Mouse (Mus musculus) adrenal gland, postnatal 10 days (tissue): ENCODE data around the gene Atp5l. TPM values are rescaled to one million over a fixed set of nuclear protein-coding genes. Genes with fewer than 3 reads are reported as not detected.

Experiments used
- DNase-seq: peaks from one replicate; pipeline ENCODE4 v3.0.0; 2021; ENCODE audit warnings: mixed read lengths
- total RNA-seq, 2 experiments: library from RNA; stranded (reverse); gene quantifications; 2 replicates each; pipeline ENCODE4 v1.2.3; 2021

Gene Atp5l
- total RNA-seq, 2 experiments from 2014 or later, result 796 to 905 TPM

- no peak for DNase-seq
Measured at GRCm38 (mm10) chr9:44897024-44897423, 23.5 kb downstream of the Atp5l start.

DNA sequence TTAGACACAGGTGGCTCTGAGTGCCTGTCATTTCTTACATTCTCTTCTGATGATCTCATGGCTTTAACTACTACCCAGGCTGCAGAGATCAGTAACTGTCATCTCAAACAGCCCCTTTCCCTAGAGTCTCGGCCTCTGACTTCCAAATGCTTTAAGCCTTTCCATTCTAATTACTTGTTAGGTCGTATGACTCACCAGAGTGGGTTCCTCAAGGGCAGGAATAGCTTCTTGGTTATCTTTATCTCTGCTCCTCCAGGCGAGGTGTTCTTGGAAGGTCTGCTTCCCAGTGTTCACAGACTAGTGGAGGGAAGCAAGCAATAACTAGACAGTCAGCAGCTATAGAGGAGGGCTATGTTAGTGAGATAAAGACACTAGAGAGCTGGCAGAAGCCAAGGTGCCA lies 27.9 kb downstream of the Atp5l start:
- no peak for DNase-seq

DNA sequence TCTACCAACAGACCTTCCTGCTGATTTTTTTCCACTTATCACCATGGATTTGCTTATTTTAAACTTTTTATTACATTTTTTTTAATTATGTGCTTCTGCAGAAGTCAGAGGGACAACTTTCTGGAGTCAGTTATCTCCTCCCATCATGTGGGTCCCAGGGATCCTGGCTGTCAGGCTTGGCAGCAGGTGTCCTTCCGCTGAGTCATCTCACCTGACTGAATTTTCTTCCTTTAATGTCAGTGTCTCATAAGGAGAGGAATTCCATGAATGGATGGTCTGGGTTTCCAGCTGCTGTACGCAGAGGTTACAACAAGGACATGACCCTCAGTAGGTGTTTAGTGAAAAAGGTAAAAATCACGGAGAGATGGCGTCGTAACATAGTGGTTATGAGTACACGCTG lies 29.3 kb downstream of the Atp5l start:
- no peak for DNase-seq

GRCm38 (mm10) chr9:44890122-44890521 lies 30.4 kb downstream of the Atp5l start:
- no peak for DNase-seq

DNA sequence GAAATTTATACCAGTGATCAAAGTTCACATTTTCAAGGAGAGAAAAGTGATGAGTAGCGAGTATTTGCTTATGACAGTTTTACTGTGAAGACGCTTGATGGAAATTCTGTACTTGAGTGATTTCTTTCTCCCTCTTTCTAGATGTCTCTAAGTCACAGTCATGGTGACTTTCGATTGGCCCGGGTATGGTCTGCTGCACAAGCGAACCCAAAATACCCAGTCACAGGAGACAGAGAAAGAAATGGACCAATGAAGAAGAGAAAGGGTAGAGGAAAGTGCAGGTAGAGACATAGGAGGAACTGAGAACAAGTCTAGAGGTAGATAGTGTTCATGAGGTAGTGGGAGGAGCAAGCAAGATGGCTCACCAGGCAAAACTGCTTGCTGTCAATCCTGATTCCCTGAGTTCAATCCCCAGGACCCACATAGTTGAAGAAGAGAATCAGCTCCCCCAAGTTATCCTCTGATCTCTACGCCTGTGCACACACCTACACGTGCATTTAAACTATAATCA lies 32.4 kb downstream of the Atp5l start:
- no peak for DNase-seq

DNA sequence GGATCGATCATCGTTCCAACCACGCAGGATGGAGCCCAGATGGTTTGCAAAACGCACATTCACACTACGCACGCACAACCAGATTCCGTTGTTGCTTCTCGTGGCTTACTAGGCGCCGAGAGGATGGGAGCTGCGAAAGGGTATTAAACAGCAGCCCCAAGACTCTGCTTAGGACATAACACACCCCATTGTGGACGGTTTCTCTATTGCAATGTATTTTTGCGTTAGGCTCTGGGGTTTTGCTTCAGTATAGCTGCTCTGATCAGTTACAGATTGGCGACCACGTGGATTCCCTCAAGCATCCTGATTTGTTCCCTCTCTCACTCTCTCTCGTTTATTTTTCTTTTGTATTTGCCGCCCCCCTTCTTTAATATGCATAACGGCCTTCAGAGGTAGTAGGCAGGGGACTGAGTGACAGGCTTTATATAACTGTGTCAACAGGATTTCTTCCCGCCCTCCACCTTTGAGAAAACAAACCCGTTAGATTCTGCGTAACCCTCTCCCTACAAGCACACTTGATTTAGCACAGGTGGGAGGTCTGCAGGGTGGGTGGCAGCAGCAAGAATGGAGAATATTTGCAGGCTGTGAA lies 37.5 kb downstream of the Atp5l start:
- DNase-seq, result no peak

DNA sequence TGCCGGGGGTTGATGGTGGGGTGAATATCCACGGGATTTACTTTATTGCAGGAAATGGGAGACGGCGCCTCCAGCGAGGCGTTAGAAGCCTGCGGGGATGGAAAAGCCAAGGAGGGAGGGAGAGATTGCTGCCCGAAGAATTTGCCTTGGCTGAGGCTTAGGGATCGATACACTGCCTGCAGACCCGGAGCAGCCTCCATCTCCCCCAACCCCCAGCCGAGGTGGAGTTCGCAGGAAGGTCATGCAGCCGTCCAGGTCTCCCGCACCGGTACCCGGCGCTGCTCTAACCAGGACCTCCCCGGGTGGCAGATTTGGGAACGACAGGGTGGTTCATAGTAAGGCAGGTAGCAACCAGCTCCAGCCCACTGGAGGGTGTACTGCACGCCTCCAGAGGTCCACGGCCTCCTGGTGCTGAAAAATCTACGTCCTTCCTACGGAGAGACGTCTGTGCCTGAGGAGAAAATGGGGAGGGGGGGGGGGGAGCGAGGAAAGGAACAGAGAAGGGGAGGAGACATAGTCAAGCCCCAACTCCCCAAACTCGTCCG lies 38.0 kb downstream of the Atp5l start:
- peak; percentile 58 for DNase-seq

- DNase-seq, result peak; percentile 85
Measured at GRCm38 (mm10) chr9:44881941-44882435, 38.6 kb downstream of the Atp5l start.

DNA sequence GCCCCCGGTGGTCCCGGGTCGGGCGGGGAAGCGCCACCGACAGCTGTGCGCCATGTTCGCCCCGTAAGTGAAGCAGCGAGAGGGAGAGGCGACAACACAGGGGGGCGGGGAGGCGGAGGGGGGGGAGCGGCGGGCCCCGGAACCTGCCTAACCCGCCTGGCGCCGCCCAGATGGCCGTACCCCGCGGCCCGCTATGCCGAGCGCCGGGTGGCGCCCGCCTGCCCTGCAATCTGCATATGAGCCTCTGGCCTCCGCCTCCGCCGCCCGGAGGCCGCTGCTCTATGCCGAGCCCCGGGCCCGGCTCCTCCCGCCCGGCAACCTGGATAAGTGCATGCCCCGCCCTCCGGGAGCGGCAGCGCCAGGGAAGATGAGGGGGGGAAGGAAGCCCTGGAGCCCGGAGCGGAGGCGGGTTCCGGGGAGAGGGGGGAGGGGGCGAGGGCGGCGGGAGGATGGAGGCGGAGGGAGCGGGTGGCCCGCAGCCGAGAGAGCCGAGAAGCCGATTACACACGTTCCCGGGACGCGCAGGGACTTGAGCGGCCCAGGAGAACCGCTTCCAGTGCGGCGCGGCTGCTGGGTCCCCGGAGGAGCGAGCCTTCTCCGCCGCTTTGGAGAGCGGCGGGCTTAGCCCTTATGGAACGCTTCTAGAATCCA lies 39.2 kb downstream of the Atp5l start, which contains the start of gene Kmt2a:
Kmt2a (minus strand) TSS at position 76 of the 651 bp plus-strand sequence.
- peak; percentile 100 for DNase-seq

DNA sequence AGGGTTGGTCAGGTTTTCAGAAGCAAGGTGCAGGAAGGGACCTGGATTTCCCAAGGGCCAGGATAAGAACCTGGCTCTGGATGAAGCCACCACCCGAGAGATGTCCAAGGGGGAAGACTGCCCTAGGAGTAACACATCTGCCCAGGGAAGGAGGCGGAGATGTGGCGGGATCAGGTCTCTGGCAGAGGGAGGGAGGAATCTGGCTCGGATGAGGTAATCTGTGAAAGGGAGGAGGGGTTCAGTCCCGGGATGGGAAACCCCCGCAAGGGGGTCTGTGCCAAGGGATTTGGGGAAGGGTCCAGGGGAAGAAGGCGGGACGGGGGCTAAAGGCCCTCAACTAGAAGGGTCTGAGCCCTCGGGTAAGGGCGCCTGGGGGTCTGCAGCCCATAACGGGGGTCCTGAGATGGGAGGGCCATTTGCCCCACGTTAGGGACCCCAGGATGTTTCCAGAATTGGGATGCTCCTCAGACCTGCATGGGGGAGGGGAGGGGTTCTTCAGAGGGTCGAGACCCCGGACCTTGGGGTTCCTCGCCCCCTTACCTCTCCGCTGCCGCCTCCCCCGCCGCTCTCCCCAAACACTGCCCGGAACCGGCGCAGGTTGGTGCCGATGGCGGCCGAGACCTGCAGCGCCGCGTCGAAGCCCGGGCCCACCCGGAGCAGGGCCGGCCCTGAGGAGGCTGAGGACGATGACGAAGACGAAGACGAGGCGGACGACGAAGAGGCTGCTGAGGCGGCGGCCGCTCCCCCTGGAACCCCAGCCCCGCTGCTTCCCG lies 40.0 kb downstream of the Atp5l start:
- DNase-seq, result peak; percentile 37

DNA sequence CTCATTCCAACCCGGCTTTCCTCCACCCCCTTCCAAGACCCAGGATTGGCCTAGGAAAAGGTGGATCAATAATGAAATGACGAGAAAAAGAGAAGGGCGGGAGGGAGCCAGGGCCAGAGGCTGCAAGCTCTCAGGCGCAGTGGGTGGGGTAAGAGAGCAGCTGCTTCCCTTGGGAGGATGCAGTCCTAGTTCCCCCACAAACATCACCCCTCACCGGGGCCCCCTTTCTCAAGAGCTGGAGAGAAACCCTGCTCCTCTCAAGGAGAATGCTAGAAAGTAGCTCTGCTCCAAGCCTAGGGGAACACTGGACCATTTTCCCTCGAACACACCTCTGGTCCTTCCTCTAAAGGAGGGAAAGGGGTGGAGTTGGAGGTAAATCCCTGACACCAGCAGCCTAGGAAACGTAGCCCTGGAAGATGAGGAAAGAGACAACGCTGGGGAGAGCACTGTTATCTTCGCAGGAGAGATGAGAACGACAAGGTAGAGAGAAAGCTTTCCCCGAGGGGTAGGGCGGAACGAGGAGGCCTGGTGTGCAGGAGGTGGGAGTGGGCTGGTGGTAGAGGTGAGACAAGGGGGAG lies 40.8 kb downstream of the Atp5l start:
- no peak for DNase-seq

- DNase-seq, result no peak
Measured at GRCm38 (mm10) chr9:44878776-44879500, 41.6 kb downstream of the Atp5l start.

DNA sequence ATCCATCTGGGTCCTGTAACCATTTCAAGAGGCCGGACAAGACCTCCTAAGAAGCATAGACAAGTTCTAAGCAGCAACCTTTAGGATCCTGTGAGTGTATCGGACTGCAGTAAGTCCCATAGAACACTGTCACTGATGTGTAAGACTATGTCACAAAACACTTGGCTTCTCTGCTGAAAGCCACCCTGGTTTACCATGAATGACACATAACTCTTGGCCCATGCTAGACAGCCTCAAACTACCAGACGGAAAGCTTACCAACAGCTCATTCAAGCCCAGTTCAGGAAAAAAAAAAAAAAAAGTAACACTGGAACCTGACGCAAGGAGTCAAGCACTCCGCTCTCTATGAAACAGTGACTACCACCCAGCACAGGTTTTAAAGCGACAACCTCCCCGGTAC lies 42.9 kb downstream of the Atp5l start:
- no peak for DNase-seq

- peak; percentile 68 for DNase-seq
Measured at GRCm38 (mm10) chr9:44875476-44875875, 45.1 kb downstream of the Atp5l start.

- DNase-seq, result no peak
Measured at GRCm38 (mm10) chr9:44874198-44874597, 46.3 kb downstream of the Atp5l start.

DNA sequence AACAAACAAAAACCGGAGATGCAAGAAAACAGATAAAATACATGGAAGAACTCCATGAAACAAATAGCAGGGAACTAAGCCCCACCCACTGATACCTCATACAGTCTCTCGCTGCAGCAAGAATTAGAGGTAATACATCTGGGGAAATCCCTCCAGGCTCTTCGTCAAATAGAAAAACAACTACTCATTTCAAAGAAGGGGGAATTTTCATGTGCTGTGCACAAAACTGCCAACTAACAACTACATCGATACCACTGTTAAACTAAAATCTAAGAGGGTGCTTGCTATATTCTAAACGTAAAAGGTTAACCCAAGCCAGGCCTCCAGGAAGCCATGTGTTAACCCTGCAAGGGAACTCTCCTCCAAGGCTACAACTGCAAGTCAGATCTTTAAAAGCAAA lies 46.9 kb downstream of the Atp5l start:
- DNase-seq, result no peak

GRCm38 (mm10) chr9:44868336-44869094 lies 52.0 kb downstream of the Atp5l start:
- peak; percentile 56 for DNase-seq

- DNase-seq, result no peak
Measured at GRCm38 (mm10) chr9:44867664-44868063, 52.9 kb downstream of the Atp5l start.

- DNase-seq, result no peak
Measured at GRCm38 (mm10) chr9:44866501-44867240, 53.9 kb downstream of the Atp5l start.
